Mouse (Mus musculus): ENCODE measurements around the gene Myo19.

DNA sequence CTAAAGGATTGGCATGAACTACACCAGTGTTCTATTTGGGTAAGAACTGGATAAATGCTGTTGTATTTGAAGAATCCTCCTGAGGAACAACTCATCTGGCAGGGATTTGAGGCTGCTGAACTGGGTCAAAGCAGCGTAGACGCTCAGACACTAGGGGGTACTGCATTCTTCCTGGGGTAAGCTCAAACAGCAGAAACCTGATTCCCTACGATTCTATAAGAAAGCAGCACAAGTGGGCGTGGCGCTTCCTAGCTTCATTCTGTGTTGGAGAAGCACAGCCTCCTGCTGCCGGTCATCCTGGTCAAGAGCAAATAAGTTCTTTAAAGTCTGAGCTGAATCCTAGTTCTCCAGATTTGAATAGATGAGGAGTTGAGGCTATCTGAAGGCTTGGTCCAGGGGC lies 52.3 kb downstream of the Myo19 start:
- TF ChIP-seq CTCF (IDR thresholded peaks at IDR 0.05; ENCODE audit: extremely low read depth, insufficient read depth, insufficient read length, insufficient replicate concordance) (no peak), POLR2A (IDR thresholded peaks at IDR 0.05; ENCODE audit: low read depth, low read length) (no peak)
